Mouse (Mus musculus) erythroblast, embryonic 14.5 days (primary cell): ENCODE measurements around the gene Sv2c.

Experiments used
- GATA1 ChIP-seq: IDR thresholded peaks from 2 replicates; pipeline ENCODE4 v1.6.1; 2012; ENCODE audit warnings: low read length, inconsistent platforms, mixed read lengths
- TAL1 ChIP-seq: IDR thresholded peaks from 3 replicates; pipeline ENCODE4 v1.6.1; 2012; ENCODE audit warnings: low read length, inconsistent platforms, mixed read lengths

DNA sequence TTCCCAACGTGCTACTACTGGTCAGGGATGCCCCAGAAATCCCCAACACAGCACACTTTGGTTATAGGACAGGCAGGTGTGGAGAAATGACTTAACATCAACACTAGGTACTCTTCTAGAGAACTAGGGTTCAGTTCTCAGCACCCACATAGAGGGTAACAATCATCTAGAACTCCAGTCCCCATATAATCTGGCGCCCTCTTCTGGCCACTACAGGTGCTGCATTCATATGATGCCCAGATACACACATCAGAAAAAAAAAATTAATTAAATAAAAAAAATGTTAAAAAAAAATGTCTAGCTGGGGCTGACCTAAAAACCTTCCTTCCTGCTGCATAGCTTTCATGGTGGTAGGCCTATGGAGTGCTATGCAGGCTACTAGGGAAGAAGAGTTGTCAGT lies 135.1 kb downstream of the Sv2c start:
- TF ChIP-seq TAL1 (no peak), GATA1 (no peak)
